Mouse (Mus musculus): ENCODE results near the gene Cxcr5. TPM values are rescaled to one million over a fixed set of nuclear protein-coding genes. Genes with fewer than 3 reads are reported as not detected.
A peak's percentile ranks its signal among the peaks of the same experiment; 100 is the strongest.

Cxcr5 gene
- total RNA-seq, 2 experiments from 2014 or later = not detected

GRCm38 (mm10) chr9:44597742-44598141 lies 36.1 kb upstream of the Cxcr5 start:
- Histone ChIP-seq H3K27ac (no peak overlapping the region), H3K4me3 (no peak overlapping the region)
- no peak for DNase-seq
- intact Hi-C loops (cut with DNase I) = no loop called here
- TF ChIP-seq CTCF (IDR thresholded peaks at IDR 0.05) = no peak

- H3K27ac ChIP-seq = no peak overlapping the region
- intact Hi-C loops (cut with DNase I) = no loop called here
- H3K4me3 ChIP-seq = no peak overlapping the region
- no peak for DNase-seq
- no peak for TF ChIP-seq CTCF (IDR thresholded peaks at IDR 0.05)
Measured at GRCm38 (mm10) chr9:44595537-44595930, 33.9 kb upstream of the Cxcr5 start.

GRCm38 (mm10) chr9:44594901-44595536 lies 33.3 kb upstream of the Cxcr5 start:
- no peak overlapping the region for H3K4me3 ChIP-seq
- no peak for DNase-seq
- intact Hi-C loops (cut with DNase I) = no loop called here
- TF ChIP-seq CTCF (IDR thresholded peaks at IDR 0.05) = no peak
- H3K27ac ChIP-seq = 0 out of 2 replicates have a peak overlapping the region, but pooled peaks have one; percentile 24

GRCm38 (mm10) chr9:44593886-44594285 lies 32.2 kb upstream of the Cxcr5 start:
- no peak for DNase-seq
- Histone ChIP-seq H3K4me3 (no peak overlapping the region), H3K27ac (no peak overlapping the region)
- TF ChIP-seq CTCF (IDR thresholded peaks at IDR 0.05) = no peak
- intact Hi-C loops (cut with DNase I) = no loop called here

GRCm38 (mm10) chr9:44593221-44593620 lies 31.5 kb upstream of the Cxcr5 start:
- Histone ChIP-seq H3K4me3 (no peak overlapping the region), H3K27ac (no peak overlapping the region)
- no peak for DNase-seq
- intact Hi-C loops (cut with DNase I) = no loop called here
- no peak for TF ChIP-seq CTCF (IDR thresholded peaks at IDR 0.05)

GRCm38 (mm10) chr9:44591595-44592188 lies 30.0 kb upstream of the Cxcr5 start:
- Histone ChIP-seq H3K27ac (no peak overlapping the region), H3K4me3 (no peak overlapping the region)
- TF ChIP-seq CTCF (IDR thresholded peaks at IDR 0.05) = no peak
- no peak for DNase-seq
- intact Hi-C loops (cut with DNase I) = no loop called here

- no peak overlapping the region for H3K27ac ChIP-seq
- no peak for DNase-seq
- intact Hi-C loops (cut with DNase I) = no loop called here
- H3K4me3 ChIP-seq = no peak overlapping the region
- TF ChIP-seq CTCF (IDR thresholded peaks at IDR 0.05) = no peak
Measured at GRCm38 (mm10) chr9:44590969-44591368, 29.3 kb upstream of the Cxcr5 start.

- Histone ChIP-seq H3K4me3 (no peak overlapping the region), H3K27ac (no peak overlapping the region)
- no peak for DNase-seq
- intact Hi-C loops (cut with DNase I) = no loop called here
- no peak for TF ChIP-seq CTCF (IDR thresholded peaks at IDR 0.05)
Measured at GRCm38 (mm10) chr9:44589095-44589494, 27.4 kb upstream of the Cxcr5 start.

GRCm38 (mm10) chr9:44588605-44589004 lies 26.9 kb upstream of the Cxcr5 start:
- Histone ChIP-seq H3K27ac (no peak overlapping the region), H3K4me3 (no peak overlapping the region)
- no peak for TF ChIP-seq CTCF (IDR thresholded peaks at IDR 0.05)
- intact Hi-C loops (cut with DNase I) = no loop called here
- no peak for DNase-seq

- Histone ChIP-seq H3K27ac (no peak overlapping the region), H3K4me3 (no peak overlapping the region)
- no peak for DNase-seq
- no peak for TF ChIP-seq CTCF (IDR thresholded peaks at IDR 0.05)
- intact Hi-C loops (cut with DNase I) = no loop called here
Measured at GRCm38 (mm10) chr9:44587262-44588160, 25.8 kb upstream of the Cxcr5 start.

GRCm38 (mm10) chr9:44586640-44587261 lies 25.1 kb upstream of the Cxcr5 start:
- DNase-seq = peak; percentile 23
- TF ChIP-seq CTCF (IDR thresholded peaks at IDR 0.05) = no peak
- intact Hi-C loops (cut with DNase I) = no loop called here
- Histone ChIP-seq H3K27ac (no peak overlapping the region), H3K4me3 (no peak overlapping the region)

GRCm38 (mm10) chr9:44582390-44582789 lies 20.7 kb upstream of the Cxcr5 start:
- no peak overlapping the region for H3K27ac ChIP-seq
- H3K4me3 ChIP-seq = no peak overlapping the region
- DNase-seq = no peak
- no peak for TF ChIP-seq CTCF (IDR thresholded peaks at IDR 0.05)
- intact Hi-C loops (cut with DNase I) = no loop called here

GRCm38 (mm10) chr9:44581423-44581822 lies 19.7 kb upstream of the Cxcr5 start:
- Histone ChIP-seq H3K27ac (no peak overlapping the region), H3K4me3 (no peak overlapping the region)
- no peak for TF ChIP-seq CTCF (IDR thresholded peaks at IDR 0.05)
- DNase-seq = no peak
- intact Hi-C loops (cut with DNase I) = no loop called here

All from gastrocnemius, adult 2 months (tissue).